Comparison of ENCODE assay signal across 18 mouse cellular contexts in the genomic region with DNA sequence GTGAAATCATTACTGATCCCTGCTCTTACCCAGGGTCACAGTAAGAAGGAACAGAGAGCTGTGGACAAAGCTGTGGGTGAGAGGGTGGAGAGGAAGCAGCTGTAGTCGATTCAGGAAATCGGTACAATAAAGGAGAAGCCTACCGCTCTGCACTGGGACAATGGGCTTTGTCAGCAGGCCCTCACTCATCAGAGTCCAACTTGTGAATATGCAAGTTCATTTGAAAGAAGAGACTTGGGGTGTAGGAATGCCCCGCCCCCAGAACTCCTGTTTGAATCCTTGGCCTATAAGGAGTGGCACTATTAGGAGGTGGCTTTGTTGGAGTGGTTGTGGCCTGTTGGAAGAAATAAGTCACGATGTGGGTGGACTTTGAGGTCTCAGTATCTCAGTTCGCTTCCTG.
"Had no signal": no experiment of that assay in that cellular context is flagged by ENCODE, and none has a peak within 500 bp of the region (broad histone marks: within the 10 kb centered on the region; RNA-seq: fewer than 3 reads in every experiment).

No protein-coding gene starts in this region.

- H3K27ac ChIP-seq: kidney, postnatal 0 days; left cerebral cortex, adult 2 months; limb, embryonic 12.5 days; limb, embryonic 15.5 days; liver, embryonic 14.5 days; macrophage; midbrain, embryonic 12.5 days; midbrain, embryonic 15.5 days; neural tube, embryonic 12.5 days; neural tube, embryonic 15.5 days had no signal

- H3K4me3 ChIP-seq: left cerebral cortex, adult 2 months; limb, embryonic 12.5 days; limb, embryonic 15.5 days; midbrain, embryonic 12.5 days; midbrain, embryonic 15.5 days; neural tube, embryonic 12.5 days; neural tube, embryonic 15.5 days had no signal

- DNase-seq: kidney, adult 2 months; kidney, postnatal 25 days; layer of hippocampus, postnatal 36 days; liver, postnatal 0 days; lung, embryonic 14.5 days; retina, postnatal 1 day; thymus, adult 18-20 months; thymus, postnatal 36 days had no signal

- H3K4me1 ChIP-seq: limb, embryonic 15.5 days; midbrain, embryonic 15.5 days had no signal

- H3K9me3 ChIP-seq: limb, embryonic 12.5 days; limb, embryonic 15.5 days; midbrain, embryonic 12.5 days; midbrain, embryonic 15.5 days; neural tube, embryonic 12.5 days; neural tube, embryonic 15.5 days had no signal

- H3K9ac ChIP-seq: limb, embryonic 12.5 days; limb, embryonic 15.5 days; liver, embryonic 14.5 days; liver, postnatal 0 days; lung, embryonic 14.5 days; midbrain, embryonic 12.5 days; midbrain, embryonic 15.5 days; neural tube, embryonic 12.5 days; neural tube, embryonic 15.5 days had no signal

- H3K36me3 ChIP-seq: limb, embryonic 12.5 days; limb, embryonic 15.5 days; midbrain, embryonic 12.5 days; midbrain, embryonic 15.5 days; neural tube, embryonic 12.5 days; neural tube, embryonic 15.5 days had no signal

- H3K27me3 ChIP-seq: midbrain, embryonic 12.5 days; midbrain, embryonic 15.5 days; neural tube, embryonic 12.5 days; neural tube, embryonic 15.5 days had no signal
